Mouse (Mus musculus): Measurements from ENCODE around the gene Ptprs.

The Ptprs gene

GRCm38 (mm10) chr17:56467456-56467884, 8.8 kb downstream of the Ptprs start:
- no peak for DNase-seq (ENCODE audit: low read depth)

GRCm38 (mm10) chr17:56466747-56467146, 9.5 kb downstream of the Ptprs start:
- no peak for DNase-seq (ENCODE audit: low read depth)

GRCm38 (mm10) chr17:56464817-56465216, 11.5 kb downstream of the Ptprs start:
- DNase-seq (ENCODE audit: low read depth), result no peak

- no peak for DNase-seq (ENCODE audit: low read depth)
Measured at GRCm38 (mm10) chr17:56464345-56464744, 11.9 kb downstream of the Ptprs start.

- no peak for DNase-seq (ENCODE audit: low read depth)
Measured at GRCm38 (mm10) chr17:56463500-56463899, 12.8 kb downstream of the Ptprs start.

GRCm38 (mm10) chr17:56462835-56463455, 13.3 kb downstream of the Ptprs start:
- DNase-seq (ENCODE audit: low read depth), result no peak

- DNase-seq (ENCODE audit: low read depth), result peak; percentile 100
Measured at GRCm38 (mm10) chr17:56461771-56462743, 14.2 kb downstream of the Ptprs start.

GRCm38 (mm10) chr17:56460876-56461275, 15.4 kb downstream of the Ptprs start:
- DNase-seq (ENCODE audit: low read depth), result peak; percentile 37

GRCm38 (mm10) chr17:56457442-56457841, 18.8 kb downstream of the Ptprs start:
- DNase-seq (ENCODE audit: low read depth), result peak; percentile 24

- DNase-seq (ENCODE audit: low read depth), result no peak
Measured at GRCm38 (mm10) chr17:56456353-56456752, 19.9 kb downstream of the Ptprs start.

- no peak for DNase-seq (ENCODE audit: low read depth)
Measured at GRCm38 (mm10) chr17:56453689-56454088, 22.6 kb downstream of the Ptprs start.

- no peak for DNase-seq (ENCODE audit: low read depth)
Measured at GRCm38 (mm10) chr17:56453251-56453650, 23.0 kb downstream of the Ptprs start.

GRCm38 (mm10) chr17:56447716-56448115, 28.6 kb downstream of the Ptprs start:
- DNase-seq (ENCODE audit: low read depth), result no peak

GRCm38 (mm10) chr17:56445397-56445796, 30.9 kb downstream of the Ptprs start:
- peak; percentile 21 for DNase-seq (ENCODE audit: low read depth)

- DNase-seq (ENCODE audit: low read depth), result no peak
Measured at GRCm38 (mm10) chr17:56444771-56445170, 31.5 kb downstream of the Ptprs start.

- peak; percentile 80 for DNase-seq (ENCODE audit: low read depth)
Measured at GRCm38 (mm10) chr17:56443341-56443795, 32.9 kb downstream of the Ptprs start.

- DNase-seq (ENCODE audit: low read depth), result no peak
Measured at GRCm38 (mm10) chr17:56442316-56442715, 34.0 kb downstream of the Ptprs start.

- no peak for DNase-seq (ENCODE audit: low read depth)
Measured at GRCm38 (mm10) chr17:56439731-56440460, 36.4 kb downstream of the Ptprs start.

- DNase-seq (ENCODE audit: low read depth), result no peak
Measured at GRCm38 (mm10) chr17:56431582-56431981, 44.7 kb downstream of the Ptprs start.

GRCm38 (mm10) chr17:56427857-56428256, 48.4 kb downstream of the Ptprs start:
- no peak for DNase-seq (ENCODE audit: low read depth)

GRCm38 (mm10) chr17:56425941-56426340, 50.3 kb downstream of the Ptprs start:
- DNase-seq (ENCODE audit: low read depth), result no peak

GRCm38 (mm10) chr17:56425584-56425914, 50.7 kb downstream of the Ptprs start:
- no peak for DNase-seq (ENCODE audit: low read depth)

Data from 416B (cell line).